Mouse (Mus musculus): ENCODE data around the gene Abcc9. TPM values are rescaled to one million over a fixed set of nuclear protein-coding genes. Genes with fewer than 3 reads are reported as not detected.
"Not testable (repeated sequence)": the region's sequence is repeated elsewhere in the genome, so short reads cannot be mapped to it uniquely, and the experiment has no call there.

Abcc9 gene
- total RNA-seq, 2 experiments from 2014 or later: 223 to 229 TPM

- DNase-seq: no peak
- intact Hi-C loops (cut with DNase I): no loop called here
Measured at GRCm38 (mm10) chr6:142710690-142711089, 8.6 kb upstream of the Abcc9 start.

- no peak for DNase-seq
- intact Hi-C loops (cut with DNase I): no loop called here
Measured at GRCm38 (mm10) chr6:142708369-142708768, 6.3 kb upstream of the Abcc9 start.

DNA sequence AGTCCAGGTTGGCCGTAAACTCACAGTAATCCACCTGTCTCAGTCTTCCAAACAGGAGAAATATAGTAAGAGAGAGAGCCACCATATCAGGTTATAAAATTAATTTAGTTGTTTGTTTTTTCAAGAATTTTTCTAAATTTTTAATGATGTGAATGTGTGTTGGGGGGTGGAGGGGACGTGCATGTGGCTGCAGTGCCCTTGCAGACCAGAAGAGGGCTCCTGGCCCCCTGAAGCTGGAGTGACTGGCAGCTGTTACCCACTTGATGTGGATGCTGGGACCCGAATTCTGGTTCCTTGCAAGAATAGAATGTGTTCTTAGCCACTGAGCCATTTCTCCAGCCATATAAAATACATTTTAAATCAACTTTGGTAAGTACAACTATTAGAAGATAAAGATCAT, 4.6 kb upstream of the Abcc9 start:
- intact Hi-C loops (cut with DNase I): no loop called here

GRCm38 (mm10) chr6:142703441-142703930, 1.4 kb upstream of the Abcc9 start:
- peak in 1 of 2 experiments; percentile 36 for DNase-seq
- intact Hi-C loops (cut with DNase I): loop anchor here (2.0 to 5.0 kb wide), 2 partner anchors 31 to 36 kb away; no protein-coding TSS in a partner anchor

More for the DNA sequence above, 4.6 kb upstream of the Abcc9 start:
- no peak for DNase-seq

GRCm38 (mm10) chr6:142701161-142701560, 954 bp downstream of the Abcc9 start:
- peak; percentile 24 to 39 for DNase-seq
- intact Hi-C loops (cut with DNase I): loop anchor here (5.0 kb wide), 1 partner anchor 34 kb away; no protein-coding TSS in a partner anchor

DNA sequence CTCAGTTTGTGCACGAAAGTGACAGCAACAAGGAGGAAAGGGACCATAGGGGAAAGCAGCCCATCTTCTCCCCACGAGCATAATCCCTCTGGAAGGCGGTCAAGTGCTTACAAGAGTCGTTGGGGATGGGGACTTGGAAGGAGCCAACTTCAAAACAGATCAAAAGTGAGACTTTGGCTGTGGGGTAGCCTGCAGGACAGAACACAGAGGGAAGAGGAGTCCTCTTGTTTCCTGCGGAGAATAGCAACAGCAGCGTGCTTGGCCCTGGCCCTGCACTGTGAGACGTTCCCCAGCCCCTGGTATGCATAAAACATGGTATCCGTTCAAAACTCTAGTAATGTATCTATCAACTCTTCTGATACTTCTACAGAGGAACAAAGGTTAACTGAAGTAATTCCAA, 1.4 kb downstream of the Abcc9 start:
- intact Hi-C loops (cut with DNase I): loop anchor here (5.0 kb wide), 1 partner anchor 33 kb away; no protein-coding TSS in a partner anchor
- DNase-seq: peak in 1 of 2 experiments; percentile 16

DNA sequence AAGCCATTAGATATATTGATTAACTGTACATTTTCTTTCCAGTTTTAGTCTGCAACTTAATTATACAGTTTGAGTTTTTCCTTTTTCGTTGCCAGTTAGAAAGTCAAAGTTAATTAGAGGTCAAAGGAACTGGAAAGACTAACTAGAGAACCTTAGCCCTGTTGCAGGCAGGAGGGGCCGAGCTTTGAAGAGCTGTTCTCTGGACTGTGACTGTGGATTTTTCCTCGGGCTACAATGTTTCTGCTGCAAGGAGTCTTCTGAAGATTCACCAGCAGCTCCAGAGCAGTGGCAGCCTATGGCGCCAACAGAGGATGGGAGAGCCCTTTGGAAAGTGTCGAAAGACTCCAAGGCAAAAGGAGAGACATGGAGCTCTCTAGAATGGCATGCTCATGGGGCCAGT, 10.0 kb downstream of the Abcc9 start:
- intact Hi-C loops (cut with DNase I): no loop called here
- DNase-seq: no peak

DNA sequence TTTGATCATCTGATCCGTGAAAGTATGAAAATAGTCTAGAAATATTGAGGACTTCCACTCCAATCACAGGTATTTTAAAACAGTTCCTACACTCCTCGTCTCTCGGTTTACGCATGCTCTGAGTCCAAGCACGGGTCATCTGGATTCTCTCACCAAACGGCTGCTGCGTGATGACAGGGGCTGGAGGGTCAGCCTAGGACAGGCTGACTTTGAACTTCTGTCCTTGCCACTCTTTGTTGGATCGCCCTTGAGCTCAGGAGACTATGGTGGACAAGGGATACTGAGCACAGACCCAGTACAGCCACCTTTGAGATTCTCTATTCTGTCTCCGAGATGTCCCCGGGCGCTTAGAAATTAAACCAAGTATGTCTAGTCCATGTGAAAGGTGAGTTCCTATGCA, 12.4 kb downstream of the Abcc9 start:
- intact Hi-C loops (cut with DNase I): no loop called here
- DNase-seq: peak; percentile 53 to 77

GRCm38 (mm10) chr6:142682985-142683691, 19.0 kb downstream of the Abcc9 start:
- DNase-seq: no peak
- intact Hi-C loops (cut with DNase I): no loop called here

DNA sequence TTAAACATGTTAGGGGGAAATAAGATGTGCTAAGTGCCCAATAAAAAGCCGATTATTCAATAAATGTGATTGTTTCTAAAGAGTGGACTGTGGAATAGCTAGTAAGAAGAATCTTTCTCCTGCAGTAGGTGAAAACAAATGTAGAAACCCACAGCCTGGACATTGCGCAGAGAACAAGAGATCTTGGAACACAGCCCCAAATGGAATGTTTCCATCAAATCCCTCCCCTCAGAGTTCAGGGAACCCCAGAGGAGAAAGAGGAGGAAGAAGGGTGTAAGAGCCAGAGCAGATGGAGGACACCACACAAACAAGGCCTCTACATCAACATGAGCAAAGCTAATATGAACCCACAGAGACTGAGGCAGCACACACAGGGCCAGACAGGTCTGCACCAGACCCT, 32.1 kb downstream of the Abcc9 start:
- no peak for DNase-seq
- intact Hi-C loops (cut with DNase I): no loop called here

GRCm38 (mm10) chr6:142669343-142669742, 32.8 kb downstream of the Abcc9 start:
- intact Hi-C loops (cut with DNase I): loop anchor here (5.0 kb wide), 2 partner anchors 33 to 63 kb away; partner anchors contain the start of gene Abcc9
- DNase-seq: no peak

- DNase-seq: no peak
- intact Hi-C loops (cut with DNase I): loop anchor here (5.0 kb wide), 2 partner anchors 33 to 63 kb away; partner anchors contain the start of gene Abcc9
Measured at GRCm38 (mm10) chr6:142668831-142669230, 33.3 kb downstream of the Abcc9 start.

GRCm38 (mm10) chr6:142668419-142668766, 33.7 kb downstream of the Abcc9 start:
- intact Hi-C loops (cut with DNase I): loop anchor here (5.0 kb wide), 2 partner anchors 34 to 64 kb away; partner anchors contain the start of gene Abcc9

DNA sequence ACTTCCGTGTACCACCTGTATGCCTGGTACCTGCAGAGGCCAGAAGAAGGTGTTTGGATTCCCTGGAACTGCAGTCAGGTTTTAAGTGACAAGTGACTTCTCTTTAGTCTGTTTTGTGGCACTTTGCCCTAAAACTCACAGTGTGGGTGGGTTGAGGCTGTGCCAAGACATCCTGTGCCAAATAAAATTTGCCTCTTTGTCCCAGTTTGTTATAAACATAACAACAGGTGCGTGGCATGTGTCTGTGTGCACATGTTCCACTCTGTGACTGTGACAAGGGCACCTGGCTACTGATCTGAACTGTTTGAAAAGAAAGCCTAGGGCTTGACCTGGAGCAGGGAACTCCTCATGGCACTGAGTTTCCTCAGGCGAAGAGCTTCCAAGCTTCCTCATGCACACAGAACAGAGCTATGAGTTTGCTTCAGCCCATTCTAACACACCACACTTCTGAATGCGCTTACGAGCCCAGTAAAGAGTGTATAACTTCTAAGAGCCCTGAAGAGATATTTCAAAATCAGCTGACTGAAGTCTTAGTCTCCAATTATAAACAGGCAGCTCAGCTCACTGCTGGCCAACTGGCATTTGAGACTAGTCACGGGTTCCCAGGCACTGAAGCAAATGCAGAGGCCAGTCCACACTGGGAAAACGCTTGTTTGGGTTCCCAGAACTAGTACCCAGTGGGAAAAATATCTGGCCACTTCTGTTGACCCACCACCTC, 34.3 kb downstream of the Abcc9 start:
- peak; percentile 57 to 66 for DNase-seq
- intact Hi-C loops (cut with DNase I): loop anchor here (5.0 kb wide), 2 partner anchors 34 to 64 kb away; partner anchors contain the start of gene Abcc9

More at GRCm38 (mm10) chr6:142668419-142668766, 33.7 kb downstream of the Abcc9 start:
- no peak for DNase-seq

DNA sequence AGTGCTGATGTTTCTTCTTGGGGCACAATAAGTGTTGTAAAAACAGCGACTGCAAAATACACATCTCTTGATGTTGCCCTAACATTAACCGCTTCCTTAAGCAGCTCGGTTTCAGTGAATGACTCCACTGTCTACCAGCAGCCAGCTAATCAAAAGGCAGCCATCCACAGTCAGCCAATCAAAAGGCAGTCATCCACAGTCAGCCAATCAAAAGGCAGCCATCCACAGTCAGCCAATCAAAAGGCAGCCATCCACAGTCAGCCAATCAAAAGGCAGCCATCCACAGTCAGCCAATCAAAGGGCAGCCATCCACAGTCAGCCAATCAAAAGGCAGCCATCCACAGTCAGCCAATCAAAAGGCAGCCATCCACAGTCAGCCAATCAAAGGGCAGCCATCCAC, 40.1 kb downstream of the Abcc9 start:
- DNase-seq; intact Hi-C loops (cut with DNase I): not testable (repeated sequence)

DNA sequence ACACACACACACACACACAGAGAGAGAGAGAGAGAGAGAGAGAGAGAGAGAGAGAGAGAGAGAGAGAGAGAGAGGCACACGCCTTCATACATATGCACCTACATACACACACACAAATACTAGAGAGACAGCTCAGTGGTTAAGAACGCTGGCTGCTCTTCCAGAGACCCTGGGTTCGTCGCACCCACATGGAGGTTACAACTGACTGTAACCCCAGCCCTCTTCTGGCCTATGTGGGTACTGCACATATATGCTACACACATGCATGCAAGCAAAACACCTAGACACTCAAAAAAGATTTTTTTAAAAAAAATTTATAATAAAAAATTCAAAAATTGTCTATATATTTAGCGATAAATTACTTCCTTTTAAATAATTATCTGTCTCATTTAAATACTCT, 43.1 kb downstream of the Abcc9 start:
- DNase-seq: peak; percentile 31 to 42
- intact Hi-C loops (cut with DNase I): loop anchor here (5.0 kb wide), 1 partner anchor 132 kb away; no protein-coding TSS in a partner anchor

GRCm38 (mm10) chr6:142654561-142654960, 47.6 kb downstream of the Abcc9 start:
- DNase-seq: no peak
- intact Hi-C loops (cut with DNase I): no loop called here

DNA sequence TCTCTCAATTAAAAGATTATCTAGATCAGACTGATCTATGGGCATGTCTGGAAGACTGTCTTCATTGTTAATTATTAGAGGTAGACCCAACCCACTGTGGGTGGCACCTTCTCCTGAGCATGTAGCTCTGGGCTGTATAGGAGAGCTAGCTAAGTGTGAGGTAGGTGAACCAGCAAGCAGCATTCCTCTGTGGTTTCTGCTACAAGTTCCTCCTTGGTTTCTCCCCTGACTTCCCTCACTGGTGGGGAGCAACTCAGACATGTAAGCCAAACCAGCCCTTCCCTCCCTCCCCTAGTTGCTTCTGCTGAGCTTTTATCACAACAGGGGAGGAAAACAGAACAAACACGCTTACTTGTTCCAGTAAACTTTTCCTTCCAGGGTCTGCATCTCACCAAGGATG, 49.9 kb downstream of the Abcc9 start:
- intact Hi-C loops (cut with DNase I): no loop called here
- DNase-seq: no peak

DNA sequence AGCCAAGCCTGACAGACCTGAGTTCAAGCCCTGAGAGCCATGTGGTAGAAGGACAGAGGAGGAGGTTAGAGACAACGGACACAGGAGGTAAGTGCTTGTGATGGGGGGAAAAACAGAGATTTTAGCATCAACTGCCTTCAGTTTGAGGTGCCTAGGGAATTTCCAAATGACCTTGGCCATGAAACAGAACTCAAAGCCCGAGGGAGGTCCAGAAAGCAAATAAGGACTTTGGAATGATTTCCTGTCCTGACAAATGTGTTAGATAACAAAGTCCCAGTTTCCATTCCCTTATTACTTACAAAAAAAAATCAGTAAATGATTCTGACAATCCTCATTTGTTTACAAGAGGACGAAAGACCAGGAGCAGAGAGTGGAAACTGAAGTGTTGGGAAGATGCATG, 52.8 kb downstream of the Abcc9 start:
- intact Hi-C loops (cut with DNase I): no loop called here
- no peak for DNase-seq

- DNase-seq: no peak
- intact Hi-C loops (cut with DNase I): no loop called here
Measured at GRCm38 (mm10) chr6:142645474-142645873, 56.6 kb downstream of the Abcc9 start.

DNA sequence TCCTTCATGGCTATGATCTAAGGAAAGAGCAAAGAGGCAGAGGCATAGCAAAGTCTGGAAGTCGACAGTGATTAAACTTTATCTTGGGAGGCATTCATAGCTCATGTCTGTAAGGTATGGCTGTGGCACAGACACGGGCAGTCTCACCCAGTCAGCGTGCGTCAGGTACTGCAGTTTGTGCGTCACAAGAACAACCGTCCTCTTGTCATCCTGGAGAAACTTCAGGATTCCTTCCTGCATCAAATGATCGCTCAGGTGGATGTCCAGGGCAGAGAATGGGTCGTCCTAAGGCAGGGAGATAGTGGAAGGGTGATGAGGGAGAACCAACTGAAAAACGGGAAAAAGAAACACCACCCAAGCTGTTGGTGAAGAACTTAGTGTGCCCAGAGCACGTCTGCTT, 62.8 kb downstream of the Abcc9 start:
- DNase-seq: no peak
- intact Hi-C loops (cut with DNase I): no loop called here

All from heart, postnatal 14 days (tissue).